Mouse (Mus musculus) embryonic fibroblast, embryonic 13.5 days (primary cell): ENCODE data around the gene Rreb1.

Source experiments
- CTCF ChIP-seq: IDR thresholded peaks from 2 replicates; pipeline ENCODE4 v1.5.1; 2011; ENCODE audit warnings: mild to moderate bottlenecking, control low read depth, low read length, moderate library complexity, borderline replicate concordance; ENCODE audit not compliant: insufficient read depth
- POLR2A ChIP-seq: IDR thresholded peaks from 2 replicates; pipeline ENCODE4 v1.6.1; 2011; ENCODE audit warnings: low read depth, mild to moderate bottlenecking, control low read depth, low read length, moderate library complexity

GRCm38 (mm10) chr13:37843241-37843640 lies 65.0 kb downstream of the Rreb1 start:
- TF ChIP-seq CTCF, result no peak
- TF ChIP-seq POLR2A, result no peak
